Mouse (Mus musculus): ENCODE measurements around the gene Irak1bp1. TPM values are rescaled to one million over a fixed set of nuclear protein-coding genes. Genes with fewer than 3 reads are reported as not detected.
A peak's percentile ranks its signal among the peaks of the same experiment; 100 is the strongest.

Irak1bp1 gene
- polyA plus RNA-seq (2012; fragmentation: generic; extraction: Trizol), result 8.0 TPM

DNA sequence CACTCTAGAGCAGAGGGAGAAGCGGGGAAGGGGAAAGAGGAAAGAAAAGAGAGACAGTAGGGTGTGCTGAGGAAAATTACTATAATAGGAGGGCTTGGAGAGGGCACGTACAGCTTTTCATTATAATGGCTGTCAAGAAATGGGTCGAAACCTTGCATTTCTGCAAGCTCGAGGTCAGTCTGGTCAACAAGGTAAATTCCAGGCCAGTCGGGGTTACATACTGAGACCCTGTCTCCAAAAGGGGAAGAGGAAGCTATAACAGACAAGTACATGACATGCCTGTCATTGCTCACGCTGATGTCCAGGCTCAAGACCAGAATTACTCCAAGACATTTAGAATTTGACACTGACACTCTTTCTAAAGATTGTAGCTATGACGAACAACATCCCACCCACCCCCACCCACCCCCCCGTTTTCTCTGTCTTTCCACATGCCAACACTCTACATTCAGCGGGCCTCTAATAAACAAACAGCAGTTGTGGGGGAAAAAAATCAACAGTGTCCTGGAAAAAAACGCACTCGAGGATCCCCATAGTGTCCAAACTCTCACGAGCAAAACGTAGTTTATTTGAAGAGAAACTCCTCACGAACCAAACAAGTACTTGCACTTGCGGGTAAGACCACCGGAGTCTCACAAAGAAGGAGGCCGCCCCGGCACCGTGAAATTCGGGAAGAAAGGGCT is at the start of gene Irak1bp1:
TSS of gene Irak1bp1 (plus strand) at position 534 of the 683 bp plus-strand sequence.
- H3K27me3 ChIP-seq (ENCODE audit: control insufficient read depth, insufficient read depth, insufficient read length), result no peaks in the 10 kb centered on the region
- H3K4me3 ChIP-seq, result peak within 1 kb of the TSS; percentile 85
- TF ChIP-seq SRF (IDR thresholded peaks at IDR 0.05; ENCODE audit: control insufficient read depth, insufficient read length, low read depth), result no peak
- TF ChIP-seq POLR2A (IDR thresholded peaks at IDR 0.05; ENCODE audit: insufficient read length, low read depth), result no peak
- TF ChIP-seq CEBPB (IDR thresholded peaks at IDR 0.05; ENCODE audit: insufficient read depth, poor library complexity, severe bottlenecking), result no peak
- no peak for TF ChIP-seq E2F4 (IDR thresholded peaks at IDR 0.05; ENCODE audit: insufficient read depth)
- TF ChIP-seq TCF3 (IDR thresholded peaks at IDR 0.05; ENCODE audit: insufficient read length, low read depth), result no peak
- no peak for TF ChIP-seq MYOG (IDR thresholded peaks at IDR 0.05; ENCODE audit: control insufficient read depth in 1 of 3, insufficient read depth in 1 of 3, insufficient read length in 2 of 3, low read depth in 2 of 3)
- no peak for TF ChIP-seq USF1 (IDR thresholded peaks at IDR 0.05; ENCODE audit: low read depth)
- no peak for TF ChIP-seq MYOD1 (IDR thresholded peaks at IDR 0.05; ENCODE audit: control insufficient read depth in 1 of 3, insufficient read length in 2 of 3, low read depth in 2 of 3)
- no peak for TF ChIP-seq TCF12 (IDR thresholded peaks at IDR 0.05; ENCODE audit: insufficient read depth, poor library complexity, severe bottlenecking)
- no peak for TF ChIP-seq REST (IDR thresholded peaks at IDR 0.05; ENCODE audit: insufficient read depth, insufficient read length)
- TF ChIP-seq MAX (IDR thresholded peaks at IDR 0.05; ENCODE audit: low read depth), result no peak
- TF ChIP-seq POLR2AphosphoS2 (IDR thresholded peaks at IDR 0.05; ENCODE audit: insufficient read length, low read depth), result no peak

DNA sequence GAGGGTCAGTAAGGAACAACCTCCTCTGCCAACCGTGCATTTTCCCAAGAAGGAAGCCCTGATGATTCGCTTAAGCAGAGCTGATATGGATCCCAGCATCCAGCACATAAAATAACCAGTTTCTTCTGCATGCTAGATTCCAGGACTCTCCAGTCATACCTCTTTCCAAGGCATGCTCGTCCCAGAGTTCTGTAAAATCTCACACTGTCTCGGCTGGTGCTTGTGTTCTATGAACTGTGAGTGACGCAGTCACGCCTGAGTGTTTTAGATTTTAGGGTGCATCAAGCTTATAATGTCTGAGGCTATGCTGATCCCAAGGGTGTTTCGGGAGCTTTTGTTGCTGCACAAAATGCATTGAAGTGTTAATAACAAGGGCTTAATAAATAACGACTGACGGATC is 41.0 kb upstream of the Irak1bp1 start:
- H3K79me2 ChIP-seq (ENCODE audit: control insufficient read depth, insufficient read depth), result no peaks in the 10 kb centered on the region
- TF ChIP-seq POLR2A (IDR thresholded peaks at IDR 0.05; ENCODE audit: insufficient read length, low read depth) (no peak), REST (IDR thresholded peaks at IDR 0.05; ENCODE audit: insufficient read depth, insufficient read length) (no peak), MYOD1 (IDR thresholded peaks at IDR 0.05; ENCODE audit: control insufficient read depth in 1 of 3, insufficient read length in 2 of 3, low read depth in 2 of 3) (no peak), POLR2AphosphoS2 (IDR thresholded peaks at IDR 0.05; ENCODE audit: insufficient read length, low read depth) (no peak), TCF3 (IDR thresholded peaks at IDR 0.05; ENCODE audit: insufficient read length, low read depth) (no peak), TCF12 (IDR thresholded peaks at IDR 0.05; ENCODE audit: insufficient read depth, poor library complexity, severe bottlenecking) (no peak), SRF (IDR thresholded peaks at IDR 0.05; ENCODE audit: control insufficient read depth, insufficient read length, low read depth) (no peak), MAX (IDR thresholded peaks at IDR 0.05; ENCODE audit: low read depth) (no peak)

More for the DNA sequence above, at the start of gene Irak1bp1:
- Histone ChIP-seq H3ac (ENCODE audit: control insufficient read depth, insufficient read length) (peak within 1 kb of the TSS; percentile 21), H3K79me2 (ENCODE audit: control insufficient read depth, insufficient read depth) (peaks cover 11% of the 10 kb centered on the region), H3K36me3 (ENCODE audit: control insufficient read depth, insufficient read depth) (no peaks in the 10 kb centered on the region), H3K4me2 (ENCODE audit: low read depth) (peak within 1 kb of the TSS; percentile 92)

GRCm38 (mm10) chr9:82800360-82800759 is 29.0 kb upstream of the Irak1bp1 start:
- TF ChIP-seq CEBPB (IDR thresholded peaks at IDR 0.05; ENCODE audit: insufficient read depth, poor library complexity, severe bottlenecking) (no peak), POLR2AphosphoS2 (IDR thresholded peaks at IDR 0.05; ENCODE audit: insufficient read length, low read depth) (no peak), TCF12 (IDR thresholded peaks at IDR 0.05; ENCODE audit: insufficient read depth, poor library complexity, severe bottlenecking) (no peak), REST (IDR thresholded peaks at IDR 0.05; ENCODE audit: insufficient read depth, insufficient read length) (no peak), SRF (IDR thresholded peaks at IDR 0.05; ENCODE audit: control insufficient read depth, insufficient read length, low read depth) (no peak), E2F4 (IDR thresholded peaks at IDR 0.05; ENCODE audit: insufficient read depth) (no peak)
- no peaks in the 10 kb centered on the region for H3K79me2 ChIP-seq (ENCODE audit: control insufficient read depth, insufficient read depth)
- H3K4me3 ChIP-seq, result no peak overlapping the region
- no peak overlapping the region for H3ac ChIP-seq (ENCODE audit: control insufficient read depth, insufficient read length)
- H3K36me3 ChIP-seq (ENCODE audit: control insufficient read depth, insufficient read depth), result no peaks in the 10 kb centered on the region
- H3K27me3 ChIP-seq (ENCODE audit: control insufficient read depth, insufficient read depth, insufficient read length), result no peaks in the 10 kb centered on the region
- no peak overlapping the region for H3K4me2 ChIP-seq (ENCODE audit: low read depth)

More for the DNA sequence above, 41.0 kb upstream of the Irak1bp1 start:
- H3K4me2 ChIP-seq (ENCODE audit: low read depth), result no peak overlapping the region
- H3K36me3 ChIP-seq (ENCODE audit: control insufficient read depth, insufficient read depth), result no peaks in the 10 kb centered on the region
- no peak overlapping the region for H3K4me3 ChIP-seq
- no peak overlapping the region for H3ac ChIP-seq (ENCODE audit: control insufficient read depth, insufficient read length)
- no peaks in the 10 kb centered on the region for H3K27me3 ChIP-seq (ENCODE audit: control insufficient read depth, insufficient read depth, insufficient read length)

DNA sequence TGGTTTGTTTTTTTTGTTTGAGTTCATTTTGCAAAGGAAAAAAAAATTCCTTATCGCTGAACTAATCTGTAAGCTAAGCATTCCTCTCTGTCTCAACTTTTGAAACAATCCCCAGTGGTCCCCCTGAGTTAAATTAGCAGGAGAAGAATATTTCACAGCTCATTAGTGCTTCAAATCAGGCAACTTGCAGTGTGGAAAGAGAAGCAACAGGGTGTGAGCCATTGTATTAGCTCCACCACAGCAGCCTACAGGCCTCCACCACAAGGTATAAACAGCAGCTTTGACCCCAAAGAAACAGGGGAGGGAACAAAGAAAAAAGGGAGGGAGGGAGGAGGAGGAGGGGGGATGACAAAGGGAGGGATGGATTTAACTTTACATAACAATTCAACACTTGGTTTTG is 22.2 kb upstream of the Irak1bp1 start:
- no peak overlapping the region for H3ac ChIP-seq (ENCODE audit: control insufficient read depth, insufficient read length)
- H3K36me3 ChIP-seq (ENCODE audit: control insufficient read depth, insufficient read depth), result no peaks in the 10 kb centered on the region
- no peak overlapping the region for H3K4me3 ChIP-seq
- H3K4me2 ChIP-seq (ENCODE audit: low read depth), result no peak overlapping the region
- H3K27me3 ChIP-seq (ENCODE audit: control insufficient read depth, insufficient read depth, insufficient read length), result no peaks in the 10 kb centered on the region
- no peaks in the 10 kb centered on the region for H3K79me2 ChIP-seq (ENCODE audit: control insufficient read depth, insufficient read depth)
- TF ChIP-seq CEBPB (IDR thresholded peaks at IDR 0.05; ENCODE audit: insufficient read depth, poor library complexity, severe bottlenecking) (no peak), REST (IDR thresholded peaks at IDR 0.05; ENCODE audit: insufficient read depth, insufficient read length) (no peak), E2F4 (IDR thresholded peaks at IDR 0.05; ENCODE audit: insufficient read depth) (no peak), MYOG (IDR thresholded peaks at IDR 0.05; ENCODE audit: control insufficient read depth in 1 of 3, insufficient read depth in 1 of 3, insufficient read length in 2 of 3, low read depth in 2 of 3) (no peak), MYOD1 (IDR thresholded peaks at IDR 0.05; ENCODE audit: control insufficient read depth in 1 of 3, insufficient read length in 2 of 3, low read depth in 2 of 3) (no peak), MAX (IDR thresholded peaks at IDR 0.05; ENCODE audit: low read depth) (no peak), TCF3 (IDR thresholded peaks at IDR 0.05; ENCODE audit: insufficient read length, low read depth) (no peak), TCF12 (IDR thresholded peaks at IDR 0.05; ENCODE audit: insufficient read depth, poor library complexity, severe bottlenecking) (no peak), POLR2AphosphoS2 (IDR thresholded peaks at IDR 0.05; ENCODE audit: insufficient read length, low read depth) (no peak), POLR2A (IDR thresholded peaks at IDR 0.05; ENCODE audit: insufficient read length, low read depth) (no peak), SRF (IDR thresholded peaks at IDR 0.05; ENCODE audit: control insufficient read depth, insufficient read length, low read depth) (no peak), USF1 (IDR thresholded peaks at IDR 0.05; ENCODE audit: low read depth) (no peak)

All from myocyte (in vitro differentiated cells).